ENCODE assay signal across 8 mouse cellular contexts in the genomic region with DNA sequence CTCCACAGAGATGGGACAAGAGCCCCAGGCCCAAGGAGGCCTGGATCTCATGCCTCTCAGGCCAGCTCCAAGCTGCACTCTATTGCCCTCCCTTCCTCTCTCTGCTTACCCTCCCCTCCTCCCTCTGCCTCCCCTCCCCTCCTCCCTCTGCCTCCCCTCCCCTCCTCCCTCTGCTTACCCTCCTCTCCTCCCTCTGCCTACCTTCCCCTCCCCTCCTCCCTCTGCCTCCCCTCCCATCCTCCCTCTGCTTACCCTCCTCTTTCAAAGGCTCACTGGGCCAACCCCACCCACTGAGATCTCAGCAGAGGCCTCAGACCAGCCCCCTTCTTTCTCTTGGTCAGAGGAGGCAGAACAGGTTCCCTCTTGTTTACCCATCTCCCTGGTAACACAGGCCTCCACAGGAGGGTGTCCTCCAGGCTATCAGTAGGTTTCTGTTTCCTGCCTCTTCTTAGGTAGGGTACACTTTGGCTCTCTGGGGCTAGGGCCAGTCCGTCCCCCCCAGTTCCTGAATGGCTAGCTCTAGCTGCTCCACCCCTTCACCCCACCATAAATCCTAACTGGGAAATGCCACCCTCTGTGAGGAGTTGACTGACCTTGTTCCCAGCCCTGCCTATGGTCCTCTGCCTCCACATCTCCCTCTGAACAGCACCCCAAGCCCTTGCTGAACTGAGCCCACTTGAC. TPM values are rescaled to one million over a fixed set of nuclear protein-coding genes. Genes with fewer than 3 reads are reported as not detected.
DNase-seq lines count a peak whose midpoint lies in the region; ATAC-seq and TF ChIP-seq lines count a peak whose summit lies in the region.

No protein-coding gene starts in this region.

- H3K27me3 ChIP-seq in midbrain, embryonic 11.5 days (ENCODE audit: control insufficient read depth, insufficient read depth, low read length) = no peaks in the 10 kb centered on the region
- H3K27me3 ChIP-seq in midbrain, embryonic 14.5 days (ENCODE audit: control insufficient read depth, insufficient read depth, low read length) = no peaks in the 10 kb centered on the region
- no peaks in the 10 kb centered on the region for H3K27me3 ChIP-seq in hindbrain, embryonic 11.5 days (ENCODE audit: control insufficient read depth, insufficient read depth, low read length)
- no peaks in the 10 kb centered on the region for H3K27me3 ChIP-seq in neural tube, embryonic 13.5 days

- no peak for TF ChIP-seq CTCF in left cerebral cortex, adult 2 months (IDR thresholded peaks at IDR 0.05)
- TF ChIP-seq CTCF in layer of hippocampus, adult 2 months (conservative IDR thresholded peaks at IDR 0.05) = no peak

- 12% methylated on average over 1 of the region's 1 CpGs for WGBS in midbrain, embryonic 11.5 days
- WGBS in midbrain, embryonic 14.5 days = 30% methylated on average over 1 of the region's 1 CpGs
- 20% methylated on average over 1 of the region's 1 CpGs for WGBS in hindbrain, embryonic 11.5 days
- WGBS in neural tube, embryonic 13.5 days = 0% methylated on average over 1 of the region's 1 CpGs

- H3K4me2 ChIP-seq in midbrain, embryonic 11.5 days = no peak overlapping the region
- H3K4me2 ChIP-seq in midbrain, embryonic 14.5 days (ENCODE audit: low read length) = no peak overlapping the region
- H3K4me2 ChIP-seq in hindbrain, embryonic 11.5 days (replicated peaks; ENCODE audit: low read depth, low read length) = no peak overlapping the region
- H3K4me2 ChIP-seq in neural tube, embryonic 13.5 days = no peak overlapping the region

- H3K36me3 ChIP-seq in midbrain, embryonic 11.5 days (ENCODE audit: control insufficient read depth, insufficient read depth, low read length) = no peaks in the 10 kb centered on the region
- peaks cover 11% of the 10 kb centered on the region for H3K36me3 ChIP-seq in midbrain, embryonic 14.5 days (ENCODE audit: control insufficient read depth, insufficient read depth, low read length)
- peaks cover 5% of the 10 kb centered on the region; the same call in 1 of the 2 replicates for H3K36me3 ChIP-seq in hindbrain, embryonic 11.5 days (ENCODE audit: control insufficient read depth, insufficient read depth, low read length)
- H3K36me3 ChIP-seq in neural tube, embryonic 13.5 days = peaks cover 9% of the 10 kb centered on the region

- H3K9me3 ChIP-seq in midbrain, embryonic 11.5 days (ENCODE audit: control insufficient read depth, low read length) = no peaks in the 10 kb centered on the region
- no peaks in the 10 kb centered on the region for H3K9me3 ChIP-seq in midbrain, embryonic 14.5 days (ENCODE audit: control insufficient read depth, low read length)
- H3K9me3 ChIP-seq in hindbrain, embryonic 11.5 days (ENCODE audit: control insufficient read depth, low read length) = no peaks in the 10 kb centered on the region
- H3K9me3 ChIP-seq in neural tube, embryonic 13.5 days = no peaks in the 10 kb centered on the region

- intact Hi-C loops in left cerebral cortex, adult 2 months (cut with DNase I) = loop anchor here (5.0 kb wide), 2 partner anchors 77 to 97 kb away; a partner anchor contains a TSS

- H3K9ac ChIP-seq in midbrain, embryonic 11.5 days (ENCODE audit: low read length) = no peak overlapping the region
- H3K9ac ChIP-seq in midbrain, embryonic 14.5 days (replicated peaks; ENCODE audit: low read length) = no peak overlapping the region
- H3K9ac ChIP-seq in hindbrain, embryonic 11.5 days (ENCODE audit: low read depth, low read length) = no peak overlapping the region
- no peak overlapping the region for H3K9ac ChIP-seq in neural tube, embryonic 13.5 days

- ATAC-seq in midbrain, embryonic 11.5 days (ENCODE audit: low FRiP score) = peak; percentile 54
- ATAC-seq in midbrain, embryonic 14.5 days (ENCODE audit: low FRiP score, low TSS enrichment) = no peak
- no peak for ATAC-seq in hindbrain, embryonic 11.5 days (ENCODE audit: low FRiP score)
- ATAC-seq in neural tube, embryonic 13.5 days (ENCODE audit: low read depth) = peak; percentile 54

- peaks cover 3% of the 10 kb centered on the region; the same call in 1 of the 2 replicates for H3K4me1 ChIP-seq in midbrain, embryonic 11.5 days (ENCODE audit: control insufficient read depth, insufficient read depth, low read length)
- H3K4me1 ChIP-seq in midbrain, embryonic 14.5 days (ENCODE audit: control insufficient read depth, insufficient read depth, low read length) = no peaks in the 10 kb centered on the region
- no peaks in the 10 kb centered on the region for H3K4me1 ChIP-seq in hindbrain, embryonic 11.5 days (replicated peaks; ENCODE audit: control insufficient read depth, insufficient read depth, low read length)
- peaks cover 18% of the 10 kb centered on the region for H3K4me1 ChIP-seq in neural tube, embryonic 13.5 days (replicated peaks)

- no peak overlapping the region for H3K4me3 ChIP-seq in midbrain, embryonic 11.5 days (ENCODE audit: low read depth, low read length)
- H3K4me3 ChIP-seq in midbrain, embryonic 14.5 days (replicated peaks; ENCODE audit: low read depth, low read length) = no peak overlapping the region
- no peak overlapping the region for H3K4me3 ChIP-seq in hindbrain, embryonic 11.5 days (ENCODE audit: low read depth, low read length)
- no peak overlapping the region for H3K4me3 ChIP-seq in neural tube, embryonic 13.5 days
- no peak overlapping the region for H3K4me3 ChIP-seq in left cerebral cortex, adult 2 months
- no peak overlapping the region for H3K4me3 ChIP-seq in layer of hippocampus, adult 2 months

- H3K27ac ChIP-seq in midbrain, embryonic 11.5 days (ENCODE audit: low read depth, low read length) = no peak overlapping the region
- H3K27ac ChIP-seq in midbrain, embryonic 14.5 days (replicated peaks; ENCODE audit: low read depth, low read length) = no peak overlapping the region
- H3K27ac ChIP-seq in hindbrain, embryonic 11.5 days (ENCODE audit: low read depth, low read length) = 0 out of 2 replicates have a peak overlapping the region, but pooled peaks have one; percentile 24
- H3K27ac ChIP-seq in neural tube, embryonic 13.5 days (replicated peaks) = no peak overlapping the region; the same call in none of the 2 replicates
- no peak overlapping the region for H3K27ac ChIP-seq in left cerebral cortex, adult 2 months
- H3K27ac ChIP-seq in layer of hippocampus, adult 2 months = no peak overlapping the region

- DNase-seq in midbrain, embryonic 11.5 days (ENCODE audit: low spot score, missing footprints) = peak; percentile 83
- DNase-seq in midbrain, embryonic 14.5 days = no peak
- DNase-seq in hindbrain, embryonic 11.5 days (ENCODE audit: low spot score) = no peak
- DNase-seq in liver = peak; percentile 59
- DNase-seq in left cerebral cortex, adult 2 months (ENCODE audit: extremely low spot score in 1 of 2, low spot score in 2 of 2) = no peak
- no peak for DNase-seq in layer of hippocampus, adult 2 months (ENCODE audit: low spot score in 2 of 2)
- DNase-seq in thymus, postnatal 10 days (ENCODE audit: low spot score in 2 of 2) = no peak

RNA-seq across cellular contexts. Expression of a gene that starts 17.7 kb away (rescaled TPM):
- polyA plus RNA-seq in midbrain, embryonic 11.5 days (2014; fragmentation: Nextera tagmentation; extraction: Ambion mirVana) = 25.5 TPM in 2 replicates
- 17.4 and 19.2 TPM in 2 replicates for polyA plus RNA-seq in midbrain, embryonic 14.5 days (2014; fragmentation: Nextera tagmentation; extraction: Ambion mirVana)
- 26.5 and 28.7 TPM in 2 replicates for polyA plus RNA-seq in hindbrain, embryonic 11.5 days (2014; fragmentation: Nextera tagmentation; extraction: Ambion mirVana)
- polyA plus RNA-seq in neural tube, embryonic 13.5 days (2015; fragmentation: Nextera tagmentation; extraction: Ambion mirVana) = 23.2 and 26.6 TPM in 2 replicates
- 10 to 100 TPM; 17.3 to 22.0 TPM for total RNA-seq in left cerebral cortex, adult 2 months (2021)
- 10 to 100 TPM; 20.5 to 26.2 TPM for total RNA-seq in layer of hippocampus, adult 2 months (2021)

RNA-seq across cellular contexts. Expression of a gene that starts 20.5 kb away (rescaled TPM):
- polyA plus RNA-seq in midbrain, embryonic 11.5 days (2014; fragmentation: Nextera tagmentation; extraction: Ambion mirVana) = 175 and 194 TPM in 2 replicates
- 56.4 and 67.3 TPM in 2 replicates for polyA plus RNA-seq in midbrain, embryonic 14.5 days (2014; fragmentation: Nextera tagmentation; extraction: Ambion mirVana)
- polyA plus RNA-seq in hindbrain, embryonic 11.5 days (2014; fragmentation: Nextera tagmentation; extraction: Ambion mirVana) = 190 and 195 TPM in 2 replicates
- 78.5 and 86.5 TPM in 2 replicates for polyA plus RNA-seq in neural tube, embryonic 13.5 days (2015; fragmentation: Nextera tagmentation; extraction: Ambion mirVana)
- 10 to 100 TPM; 38.2 to 38.4 TPM for total RNA-seq in left cerebral cortex, adult 2 months (2021)
- total RNA-seq in layer of hippocampus, adult 2 months (2021) = 10 to 100 TPM; 33.9 to 41.8 TPM

RNA-seq across cellular contexts. Expression of a gene that starts 47.2 kb away (rescaled TPM):
- 0.18 and 0.41 TPM in 2 replicates for polyA plus RNA-seq in midbrain, embryonic 11.5 days (2014; fragmentation: Nextera tagmentation; extraction: Ambion mirVana)
- 0.72 and 0.76 TPM in 2 replicates for polyA plus RNA-seq in midbrain, embryonic 14.5 days (2014; fragmentation: Nextera tagmentation; extraction: Ambion mirVana)
- polyA plus RNA-seq in hindbrain, embryonic 11.5 days (2014; fragmentation: Nextera tagmentation; extraction: Ambion mirVana) = 0.42 and 0.68 TPM in 2 replicates
- 0.66 TPM in 1 of 2 replicates, not detected in the other for polyA plus RNA-seq in neural tube, embryonic 13.5 days (2015; fragmentation: Nextera tagmentation; extraction: Ambion mirVana)
- total RNA-seq in left cerebral cortex, adult 2 months (2021) = not detected
- not detected for total RNA-seq in layer of hippocampus, adult 2 months (2021)

RNA-seq across cellular contexts. Expression of a gene that starts 48.0 kb away (rescaled TPM):
- polyA plus RNA-seq in midbrain, embryonic 11.5 days (2014; fragmentation: Nextera tagmentation; extraction: Ambion mirVana) = 0.07 and 0.30 TPM in 2 replicates
- polyA plus RNA-seq in midbrain, embryonic 14.5 days (2014; fragmentation: Nextera tagmentation; extraction: Ambion mirVana) = 0.05 and 0.15 TPM in 2 replicates
- 0.40 and 0.49 TPM in 2 replicates for polyA plus RNA-seq in hindbrain, embryonic 11.5 days (2014; fragmentation: Nextera tagmentation; extraction: Ambion mirVana)
- 0.20 and 0.39 TPM in 2 replicates for polyA plus RNA-seq in neural tube, embryonic 13.5 days (2015; fragmentation: Nextera tagmentation; extraction: Ambion mirVana)
- total RNA-seq in left cerebral cortex, adult 2 months (2021) = under 1 TPM; 0.61 to 0.84 TPM
- total RNA-seq in layer of hippocampus, adult 2 months (2021) = under 1 TPM; 0.44 to 0.74 TPM

Comparison
In these comparisons a context has a peak if more than half of its experiments do, and no peak if none do; other contexts are left out.
1. ATAC-seq: peak in midbrain, embryonic 11.5 days (single experiment) and neural tube, embryonic 13.5 days (single experiment); none in midbrain, embryonic 14.5 days (single experiment) and hindbrain, embryonic 11.5 days (single experiment).
2. DNase-seq: peak in midbrain, embryonic 11.5 days (single experiment) and liver (single experiment); none in midbrain, embryonic 14.5 days (single experiment), hindbrain, embryonic 11.5 days (single experiment), left cerebral cortex, adult 2 months (0 of 2), layer of hippocampus, adult 2 months (0 of 2) and thymus, postnatal 10 days (0 of 2).